Mouse (Mus musculus) heart, postnatal 0 days (tissue): ENCODE measurements around the gene Ano10.

ENCODE experiments used
- CTCF ChIP-seq: IDR thresholded peaks from 2 replicates; pipeline ENCODE4 v1.5.1; 2016; ENCODE audit warnings: antibody characterized with exemption, control low read depth, low read depth
- EP300 ChIP-seq: IDR thresholded peaks from 2 replicates; pipeline ENCODE4 v1.6.1; 2016; ENCODE audit warnings: antibody characterized with exemption, low read depth

DNA sequence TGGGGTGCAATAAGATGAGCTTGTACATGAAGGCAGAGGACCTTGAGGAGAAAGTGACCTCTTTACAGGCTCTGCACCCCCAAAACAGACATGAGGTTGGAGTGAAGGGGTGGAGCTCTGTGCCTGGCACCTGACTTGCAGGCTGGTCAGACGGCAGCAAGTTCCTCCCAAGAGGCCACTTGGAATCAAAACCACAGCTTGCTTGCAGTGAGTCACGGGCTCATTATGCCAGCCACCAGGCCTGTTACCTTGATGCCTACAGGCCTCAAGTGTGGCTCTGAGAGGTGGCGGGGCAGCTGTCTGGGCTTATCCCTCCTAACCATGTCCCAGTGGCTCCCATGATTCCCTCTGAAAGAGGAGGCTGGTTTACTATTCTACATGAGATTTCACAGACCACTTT is 114.1 kb downstream of the Ano10 start:
- no peak for TF ChIP-seq CTCF
- TF ChIP-seq EP300: no peak
